Mouse (Mus musculus) ES-CJ7 (cell line): Measurements from ENCODE around the gene Gm20425.
A peak's percentile ranks its signal among the peaks of the same experiment; 100 is the strongest.

Experiments used
- DNase-seq: peaks from one replicate; pipeline ENCODE4 v3.0.0; 2011; ENCODE audit warnings: low read depth, low spot score

The Gm20425 gene

DNA sequence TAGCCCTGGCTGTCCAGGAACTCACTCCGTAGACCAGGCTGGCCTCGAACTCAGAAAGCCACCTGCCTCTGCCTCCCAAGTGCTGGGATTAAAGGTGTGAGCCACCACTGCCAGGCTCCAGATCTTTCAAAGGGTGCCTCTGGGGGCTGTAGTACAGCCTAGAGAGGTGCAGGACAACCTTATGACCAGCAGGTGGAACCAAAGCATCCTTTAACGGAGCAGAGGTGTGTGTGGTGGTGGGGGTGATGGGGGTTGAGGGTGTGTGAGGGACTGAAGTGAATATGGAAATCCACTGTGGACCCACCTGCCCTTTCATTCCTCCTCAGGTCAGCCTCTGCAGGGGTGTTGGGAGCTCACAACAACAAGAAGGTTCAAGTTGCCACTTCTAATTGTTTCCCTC, 4.6 kb downstream of the Gm20425 start:
- DNase-seq = peak; percentile 71

DNA sequence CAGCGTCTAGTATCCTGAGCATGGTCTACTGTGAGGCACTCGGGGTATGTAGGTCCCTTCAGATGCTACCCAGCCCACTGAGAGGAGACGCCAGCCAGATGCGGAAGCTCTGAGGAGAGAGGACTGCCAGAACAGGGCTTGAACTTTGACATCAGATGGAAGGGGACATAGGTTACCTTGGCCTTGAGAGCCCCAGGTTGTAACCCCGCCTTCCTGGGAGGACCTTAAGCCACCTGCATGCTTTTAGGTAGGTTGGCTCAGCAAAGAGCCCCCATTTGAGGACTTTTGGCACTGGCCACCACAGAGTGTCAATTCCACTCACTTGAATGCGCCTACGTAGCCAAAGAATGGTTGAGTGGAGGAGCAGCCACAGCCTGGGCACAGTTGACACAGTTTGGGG, 5.4 kb downstream of the Gm20425 start:
- DNase-seq = no peak

DNA sequence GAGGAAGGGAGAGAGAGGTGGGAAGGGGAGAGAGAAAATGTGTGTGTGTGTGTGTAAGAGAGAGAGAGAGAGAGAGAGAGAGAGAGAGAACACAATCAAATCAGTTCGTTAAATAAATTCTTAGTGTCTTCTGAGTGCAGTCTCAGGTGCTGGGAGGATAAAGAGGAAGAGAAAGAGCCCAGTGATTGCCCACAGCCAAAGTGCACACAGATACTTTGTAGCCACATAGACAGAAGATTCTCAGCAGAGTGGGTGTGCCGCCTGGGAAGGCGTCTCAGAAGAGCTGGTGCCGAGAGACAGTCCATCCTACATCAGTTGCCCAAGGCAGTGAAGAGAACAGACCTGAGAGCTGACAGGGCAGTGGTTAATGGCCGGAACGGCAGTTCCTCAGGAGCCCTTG, 15.8 kb downstream of the Gm20425 start:
- DNase-seq = no peak

DNA sequence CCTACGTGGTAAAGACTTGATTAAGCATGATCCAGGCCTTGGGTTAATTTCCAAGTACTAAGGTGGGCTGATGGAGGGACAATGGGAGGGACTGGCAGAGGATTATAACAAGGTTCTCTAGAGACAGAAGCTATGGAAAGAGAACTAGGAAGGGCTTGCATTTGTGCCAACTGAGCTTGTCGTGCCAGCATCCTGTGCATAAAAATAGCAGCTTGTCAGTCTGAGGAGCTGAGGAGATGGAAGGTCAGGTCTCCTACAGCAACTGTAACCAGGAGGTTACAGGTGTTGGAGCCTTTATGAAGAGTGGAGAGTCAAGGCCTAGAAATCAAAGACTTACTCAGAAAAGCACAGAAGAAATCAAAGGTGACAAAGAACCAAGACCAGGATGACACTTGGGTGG, 16.5 kb downstream of the Gm20425 start:
- no peak for DNase-seq

DNA sequence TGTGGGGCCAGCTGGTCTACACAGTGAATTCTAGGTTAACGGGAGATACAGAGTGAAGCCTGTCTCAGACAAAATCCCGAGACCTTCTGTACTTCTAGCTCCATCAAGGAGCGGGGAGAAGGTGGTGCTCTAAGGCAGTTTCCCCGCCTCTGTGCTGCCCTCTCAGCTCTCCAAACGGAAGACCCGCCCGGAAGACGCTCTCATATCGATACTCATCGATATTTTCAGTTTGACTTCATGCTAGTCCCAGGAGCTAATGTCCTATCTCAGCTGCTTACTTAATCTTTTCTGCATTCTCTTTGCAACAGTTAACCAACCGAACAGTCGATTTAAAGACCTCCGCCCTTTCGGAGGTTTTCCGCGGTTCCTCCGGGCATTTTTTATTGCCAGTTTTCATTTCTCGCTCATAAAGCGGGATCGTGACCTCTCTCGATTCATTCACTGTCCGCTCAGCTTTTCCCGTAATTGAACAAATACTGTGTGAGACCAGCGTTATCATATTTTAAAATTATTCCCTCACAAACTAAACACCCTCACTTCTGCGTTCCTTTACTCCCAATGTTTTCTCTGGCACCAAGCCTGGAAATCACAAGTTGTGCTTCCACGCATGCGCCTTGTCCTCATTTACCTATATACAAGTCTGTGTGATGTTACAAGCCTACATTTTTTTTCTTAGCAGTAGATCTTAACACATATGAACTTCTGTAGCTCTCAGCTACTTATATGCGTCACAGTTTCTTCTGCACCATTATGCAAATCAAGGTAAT, 17.3 kb downstream of the Gm20425 start:
- no peak for DNase-seq

DNA sequence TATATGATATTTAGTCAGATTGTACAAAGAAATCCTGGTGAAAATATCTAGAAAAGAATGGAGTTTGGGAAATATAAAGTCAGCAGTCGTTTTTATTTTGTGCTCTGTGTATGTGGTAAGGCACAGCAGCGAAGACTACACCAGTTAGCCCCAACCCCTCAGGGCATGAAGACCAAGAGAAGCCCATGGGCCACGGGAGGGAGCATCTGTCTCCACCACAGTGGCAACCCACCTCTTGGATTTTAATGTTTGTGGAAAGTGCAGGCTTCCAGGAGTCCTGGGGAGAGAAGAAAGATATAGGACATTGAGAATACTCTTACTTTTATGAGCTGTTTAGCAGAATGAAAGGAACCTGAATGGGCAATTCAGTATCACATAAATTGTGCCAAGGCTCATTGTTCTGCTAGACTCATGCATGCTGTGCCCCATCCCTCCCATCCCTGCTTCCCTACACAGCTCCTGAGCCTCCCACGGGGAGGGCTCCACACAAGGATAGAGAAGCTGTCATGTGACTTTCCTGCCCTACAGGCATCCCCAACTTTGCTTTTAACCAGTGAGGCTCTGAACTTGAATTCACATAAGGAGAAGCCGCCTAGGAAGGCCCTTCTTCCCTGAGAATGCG, 21.2 kb downstream of the Gm20425 start:
- DNase-seq = no peak

DNA sequence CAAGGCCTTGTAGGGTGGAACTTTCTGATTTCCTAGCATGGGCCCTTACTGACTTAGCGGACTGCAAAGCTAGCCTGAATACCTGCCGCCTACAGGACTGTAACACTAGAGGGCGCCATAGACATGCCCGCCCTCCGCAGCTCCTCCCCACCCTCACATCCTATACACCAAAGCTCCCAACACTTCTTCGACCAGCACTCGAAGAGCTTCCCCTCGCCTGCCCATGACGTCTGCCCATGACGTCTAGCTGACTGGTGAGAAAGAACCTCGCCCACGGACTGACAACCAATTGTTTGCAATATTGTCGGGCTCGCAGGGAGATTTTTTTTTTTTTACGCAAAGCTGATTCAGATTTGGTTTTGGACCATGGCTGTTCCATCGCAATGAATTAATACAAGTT, 22.3 kb downstream of the Gm20425 start:
- DNase-seq = peak; percentile 91

DNA sequence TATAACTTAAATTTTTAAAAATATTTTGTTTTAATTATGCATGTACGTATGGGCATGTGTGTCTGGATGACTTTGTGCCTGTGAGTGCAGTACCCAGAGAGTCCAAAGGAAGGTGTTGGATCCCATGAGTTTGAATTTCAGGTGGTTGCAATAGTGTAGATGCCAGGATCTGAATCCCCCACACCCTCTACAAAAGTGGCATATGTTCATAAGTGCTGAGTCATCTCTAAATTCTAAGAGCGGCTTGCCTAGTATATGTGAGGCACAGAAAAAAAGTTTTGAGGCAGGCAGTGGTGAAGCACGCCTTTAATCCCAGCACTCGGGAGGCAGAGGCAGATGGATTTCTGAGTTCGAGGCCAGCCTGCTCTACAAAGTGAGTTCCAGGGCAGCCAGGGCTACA, 24.3 kb downstream of the Gm20425 start:
- DNase-seq = no peak

DNA sequence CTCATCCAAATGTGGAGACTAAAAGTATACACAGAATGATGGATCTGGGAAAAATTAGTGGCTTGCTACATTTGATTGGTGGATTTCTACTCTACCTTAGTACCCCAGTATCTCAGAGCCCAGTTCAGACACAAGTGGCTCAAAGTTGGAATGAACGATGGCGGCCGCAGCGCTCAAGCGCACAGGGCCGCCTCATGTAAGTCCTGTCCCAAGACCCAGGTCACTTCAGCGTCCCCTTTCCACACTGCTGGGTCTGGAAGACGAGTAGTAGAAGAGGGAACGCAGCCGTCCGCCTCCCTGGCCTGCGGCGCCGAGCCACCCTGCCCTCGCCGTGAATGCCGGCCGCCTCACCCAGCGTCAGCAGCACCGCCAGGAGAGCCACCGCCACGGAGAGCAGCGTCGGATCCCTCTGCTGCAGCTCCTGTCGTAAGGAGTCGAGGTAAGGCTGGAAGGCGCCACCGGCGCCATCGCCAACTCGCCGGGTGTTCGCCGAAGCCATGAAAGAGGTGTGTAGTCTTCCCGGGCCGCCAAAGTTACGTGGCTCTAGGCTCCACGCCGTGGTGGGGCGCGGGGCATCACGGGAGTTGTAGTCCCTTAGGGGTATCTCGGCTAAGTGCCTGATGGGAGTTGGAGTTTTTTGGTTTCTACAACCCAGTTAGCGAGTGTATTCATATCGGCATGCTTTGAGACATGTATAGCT, 28.4 kb downstream of the Gm20425 start, which contains the start of gene Srprb:
Srprb (minus strand) TSS at position 577 of the 700 bp plus-strand sequence.
- peak; percentile 90 for DNase-seq

DNA sequence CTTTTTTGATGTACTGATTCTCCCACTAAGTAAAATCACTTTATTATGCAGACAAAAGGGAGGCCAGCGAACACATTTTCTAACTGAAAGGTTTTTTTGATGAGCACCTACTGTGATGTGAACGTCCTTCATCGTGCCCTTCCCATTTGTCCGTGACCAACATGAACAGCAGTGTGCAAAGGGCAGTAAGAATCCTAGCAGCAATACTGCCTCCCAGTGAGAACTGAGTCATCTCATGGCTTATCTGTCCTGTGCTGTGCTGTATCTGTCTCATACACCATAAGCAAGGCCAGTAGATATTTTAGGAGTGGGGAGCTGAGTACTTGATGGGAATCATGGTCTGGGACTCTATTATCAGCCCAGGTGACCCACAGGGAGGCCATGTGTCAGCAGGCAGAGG, 41.7 kb downstream of the Gm20425 start:
- no peak for DNase-seq

DNA sequence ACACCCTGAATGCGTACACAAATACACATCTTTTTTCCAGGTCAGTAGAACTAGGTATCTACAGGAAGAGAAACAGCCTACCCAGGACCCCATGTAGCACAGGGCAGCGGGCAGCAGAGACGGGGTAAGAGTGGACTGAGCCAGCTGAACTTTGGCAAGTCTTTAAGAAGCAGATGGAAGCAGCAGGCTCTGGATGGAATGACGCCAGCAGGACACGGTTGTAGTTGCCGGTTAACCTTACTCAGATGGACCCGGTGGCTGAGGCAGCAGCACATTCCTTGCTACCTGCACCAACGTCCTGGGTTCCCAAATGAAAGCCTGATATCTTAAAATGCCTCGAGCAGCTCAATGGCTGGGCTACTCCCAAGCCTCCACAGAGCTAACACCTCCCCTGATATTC, 43.4 kb downstream of the Gm20425 start:
- no peak for DNase-seq

DNA sequence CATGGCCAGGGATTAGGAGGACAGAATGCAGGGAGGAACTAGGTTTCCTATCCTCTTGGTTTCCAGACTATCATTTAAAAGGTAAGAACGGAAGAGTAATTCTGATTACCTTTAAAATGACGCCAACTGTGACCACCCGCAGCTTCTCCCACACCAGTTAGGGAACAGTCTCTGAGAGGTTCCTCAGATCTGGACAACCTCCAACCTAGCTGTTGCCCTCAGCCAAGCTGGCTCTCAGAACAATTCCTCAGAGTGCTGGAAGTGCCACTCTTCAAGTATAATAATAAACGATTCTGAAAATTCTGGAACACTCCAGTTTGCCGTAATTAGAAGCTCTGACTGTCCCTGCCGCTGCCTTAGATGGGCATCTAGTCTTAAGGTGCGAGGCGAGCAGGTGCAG, 44.2 kb downstream of the Gm20425 start:
- no peak for DNase-seq

DNA sequence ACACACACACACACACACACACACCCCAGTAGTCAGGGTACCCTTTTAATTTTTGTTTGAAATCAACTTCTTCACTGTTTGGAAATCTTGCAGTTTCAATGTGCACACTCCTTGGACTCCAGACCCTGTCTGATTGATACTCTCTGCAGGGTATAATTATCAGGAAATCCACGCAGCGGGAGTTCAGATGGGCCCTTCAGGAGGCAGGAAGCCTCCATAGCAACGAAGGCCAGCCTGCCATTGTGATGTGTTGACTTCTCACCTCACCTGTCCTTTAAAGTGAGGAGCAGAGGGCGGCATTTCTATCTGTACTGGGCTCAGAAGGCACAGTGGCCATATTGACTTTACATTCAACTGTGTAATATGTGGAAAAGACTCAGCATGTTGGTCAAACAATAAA, 45.3 kb downstream of the Gm20425 start:
- DNase-seq = peak; percentile 80

DNA sequence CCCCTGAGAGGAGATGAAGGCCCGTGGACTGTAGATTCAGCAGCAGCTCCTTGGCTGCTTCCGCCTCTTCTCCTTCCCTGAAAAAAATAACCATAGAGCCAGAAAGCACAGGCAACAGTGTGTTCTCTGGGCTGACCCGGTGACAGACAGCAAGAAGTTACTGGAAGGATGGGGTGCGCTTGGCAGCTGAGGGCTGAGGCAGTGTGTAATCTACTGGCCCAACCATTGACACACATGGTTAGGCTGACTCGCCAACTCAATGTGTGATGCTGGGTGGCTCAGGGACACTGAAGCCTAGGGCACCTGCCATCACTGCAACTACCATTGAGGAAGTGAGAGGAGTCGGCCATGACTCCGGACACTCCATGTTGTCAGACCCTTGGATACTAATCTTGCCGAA, 48.2 kb downstream of the Gm20425 start:
- no peak for DNase-seq

DNA sequence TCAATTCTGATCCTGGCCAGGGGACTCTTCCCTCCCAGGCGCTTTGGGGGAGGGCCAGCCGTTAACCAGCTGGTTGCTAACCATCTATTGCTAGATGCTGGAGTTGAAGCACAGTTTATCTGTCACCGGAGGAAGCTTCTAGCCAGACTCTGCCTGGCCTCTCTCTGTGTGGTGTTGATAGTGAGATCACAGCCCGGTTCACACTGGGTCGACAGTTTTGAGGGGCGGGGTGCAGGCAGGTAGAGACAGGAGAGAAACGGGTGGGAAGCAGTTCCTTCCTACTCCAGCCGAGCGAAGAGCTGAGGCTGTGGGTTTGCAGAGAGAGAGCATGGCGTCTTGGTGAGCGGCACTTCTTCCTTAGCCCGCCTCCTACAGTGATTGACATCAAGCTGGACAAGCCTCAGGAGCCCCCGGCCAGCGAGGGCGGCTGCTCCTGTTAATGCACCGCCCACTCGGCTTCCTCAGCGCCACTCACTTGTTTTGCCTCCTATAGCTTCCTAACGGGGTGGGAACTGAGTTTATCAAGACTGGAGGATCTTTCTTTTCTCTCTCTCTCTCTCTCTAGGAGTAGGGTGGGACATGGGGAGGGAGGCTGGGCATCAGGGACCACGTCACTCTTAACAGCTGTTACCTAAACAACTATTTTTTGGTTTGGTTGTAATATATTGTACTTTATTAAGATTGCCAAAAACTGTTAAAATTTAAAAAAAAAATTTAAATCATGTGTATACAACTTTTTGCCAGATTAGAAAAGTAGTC, 49.1 kb downstream of the Gm20425 start:
- peak; percentile 82 for DNase-seq

DNA sequence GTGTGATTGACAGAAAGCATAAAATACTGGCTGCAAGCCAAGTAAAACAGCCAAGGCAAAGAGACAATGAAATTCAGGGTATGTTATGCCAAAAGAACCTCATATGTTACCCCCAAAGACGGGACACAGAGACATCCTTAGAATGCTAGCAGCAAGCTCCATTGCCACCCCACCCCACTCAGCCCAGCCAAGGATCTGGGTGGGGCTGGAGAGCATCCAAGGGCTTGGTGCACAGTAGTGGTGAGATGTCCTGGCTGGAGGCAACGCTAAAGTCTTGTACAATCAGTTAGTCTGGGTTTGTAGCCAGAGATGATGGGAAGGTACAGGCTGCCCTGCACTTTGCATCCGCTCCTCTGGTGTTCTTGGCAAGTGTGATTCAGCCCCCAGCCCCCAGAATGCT, 49.8 kb downstream of the Gm20425 start:
- no peak for DNase-seq

DNA sequence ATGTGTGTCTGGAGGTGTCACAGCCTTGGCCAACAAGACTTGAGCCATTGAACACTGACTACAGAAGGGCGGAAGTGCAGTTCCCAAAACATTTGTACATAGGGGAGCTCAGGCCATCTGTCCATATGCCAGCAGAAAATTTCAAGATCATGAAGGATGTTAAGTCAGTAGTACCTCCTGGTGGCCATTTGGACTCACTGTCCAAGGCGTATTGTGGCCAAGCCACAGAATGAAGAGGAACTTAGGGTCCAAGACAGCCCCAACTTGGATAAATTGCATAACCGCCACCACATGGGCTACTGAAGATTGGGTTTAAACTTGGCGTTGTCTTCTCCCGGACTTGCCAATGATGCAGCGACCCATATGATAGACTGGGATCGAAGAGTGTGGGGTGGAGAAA, 54.4 kb downstream of the Gm20425 start:
- no peak for DNase-seq

DNA sequence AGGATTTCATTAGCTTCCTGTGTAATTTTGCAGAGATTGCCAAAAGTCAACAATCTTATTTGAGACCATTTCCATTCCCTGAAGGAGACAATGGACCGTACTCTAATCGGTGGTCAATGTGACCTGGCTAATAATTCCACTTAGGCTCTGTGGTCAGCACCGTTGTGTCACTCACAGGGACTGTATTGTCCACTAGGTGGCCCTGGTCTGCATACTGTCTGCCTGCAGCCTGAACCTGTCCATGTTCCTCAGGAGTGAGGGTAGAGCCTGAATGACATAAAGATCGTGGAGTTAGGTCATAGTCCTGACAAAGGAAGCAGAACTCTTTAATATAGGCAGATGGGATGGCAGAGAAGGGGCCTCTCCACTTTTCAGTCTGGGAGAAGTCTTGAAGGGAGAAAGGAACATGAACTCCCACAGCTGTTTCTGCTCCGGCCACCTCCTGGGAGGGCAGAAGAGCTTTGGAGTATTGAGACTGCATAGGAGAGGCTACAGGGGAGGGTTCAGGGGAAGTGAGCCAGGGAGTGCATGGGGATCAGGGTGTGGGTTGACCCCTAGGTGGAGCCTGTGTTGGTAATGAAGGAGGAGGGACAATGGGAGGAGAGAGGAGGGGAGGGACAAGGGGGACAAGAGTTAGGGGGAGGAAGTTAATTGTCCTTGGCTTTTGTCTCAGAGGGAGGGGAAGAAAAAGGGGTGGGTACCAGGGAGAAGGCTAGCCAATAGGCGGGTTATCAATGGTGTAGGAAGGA, 55.2 kb downstream of the Gm20425 start:
- DNase-seq = peak; percentile 70

DNA sequence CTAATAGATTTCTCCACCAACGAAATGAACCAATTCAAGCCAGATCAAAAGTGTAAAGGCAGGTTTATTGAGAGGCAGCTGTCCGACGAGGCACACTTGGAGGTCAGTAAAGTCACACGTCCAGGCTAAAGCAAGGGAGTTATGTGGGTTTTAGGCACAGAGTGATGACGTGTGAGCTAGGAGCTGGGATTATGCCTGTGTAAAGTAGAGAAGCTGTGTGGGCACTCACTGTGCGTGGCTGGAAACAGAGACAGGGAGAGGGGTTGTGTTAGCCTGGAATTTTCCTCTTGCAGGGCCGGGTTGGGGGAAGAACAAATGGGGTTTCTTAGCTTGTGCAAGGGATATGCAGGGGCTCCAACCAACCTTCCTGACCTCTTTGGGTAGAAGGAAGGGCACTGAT, 61.3 kb downstream of the Gm20425 start:
- DNase-seq = no peak

DNA sequence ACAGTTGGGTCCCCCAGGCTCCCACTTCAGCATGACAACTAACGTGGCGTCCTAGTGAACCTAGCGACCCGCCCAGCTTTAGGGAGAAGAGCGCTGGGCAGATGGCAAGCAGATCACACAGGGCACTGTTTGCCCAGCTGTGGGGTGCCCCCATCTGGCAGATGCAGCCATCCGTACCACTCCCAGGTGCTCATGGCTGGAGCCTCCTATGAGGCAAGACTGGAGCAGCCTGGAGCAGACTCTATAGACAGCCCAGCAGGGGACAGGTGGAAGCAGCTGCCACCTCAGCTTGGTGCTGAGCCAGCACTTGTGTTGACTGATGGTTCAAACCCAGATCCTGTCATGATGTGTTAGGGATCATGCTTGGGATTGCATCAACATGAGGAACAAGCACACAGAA, 62.1 kb downstream of the Gm20425 start:
- no peak for DNase-seq

DNA sequence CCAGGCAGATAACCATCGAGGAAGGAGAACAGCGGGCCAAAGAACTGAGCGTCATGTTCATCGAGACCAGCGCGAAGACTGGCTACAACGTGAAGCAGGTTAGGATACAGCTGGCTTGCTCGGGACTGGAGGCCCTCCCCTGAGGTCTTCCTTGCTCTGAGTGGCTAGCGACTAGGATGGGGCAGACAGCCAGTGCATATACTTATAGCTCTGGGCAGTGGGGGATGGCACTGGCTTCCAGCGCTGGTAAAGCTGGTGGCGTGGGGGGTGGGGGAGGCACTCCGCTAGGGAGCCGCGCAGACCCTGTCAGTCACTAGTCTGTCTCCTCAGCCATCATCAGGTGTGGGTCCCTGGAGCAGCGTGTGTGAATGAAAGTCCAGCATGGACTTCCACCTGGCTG, 66.3 kb downstream of the Gm20425 start:
- no peak for DNase-seq
